Mouse (Mus musculus): Measurements from ENCODE around the gene Kat2b. TPM values are rescaled to one million over a fixed set of nuclear protein-coding genes. Genes with fewer than 3 reads are reported as not detected.

The Kat2b gene
- total and polyA plus RNA-seq, 2 experiments from 2014 or later = 12.1 to 65.1 TPM

DNA sequence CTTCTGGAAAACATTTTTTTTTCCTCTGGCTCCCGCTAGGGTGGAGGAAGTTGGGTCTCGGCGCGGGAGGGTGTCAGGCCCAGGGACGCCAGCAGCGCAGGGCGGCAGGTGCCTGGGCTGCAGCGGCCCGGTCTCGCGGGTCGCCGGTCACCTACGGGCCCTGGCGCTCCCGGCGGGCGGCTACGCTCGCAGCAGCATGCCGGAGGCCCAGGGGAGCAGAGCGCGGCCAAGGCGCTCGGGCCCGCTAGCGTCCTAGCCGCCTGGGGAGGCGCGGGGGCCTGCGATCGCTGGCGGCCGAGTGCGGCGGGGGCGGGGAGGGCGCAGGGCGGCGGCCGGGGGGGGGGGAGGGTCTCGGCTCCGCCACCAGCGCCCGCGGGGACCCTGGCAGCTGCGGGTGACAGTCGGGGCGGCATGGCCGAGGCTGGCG, 271 bp downstream of the Kat2b start:
- peak; percentile 85 for DNase-seq (ENCODE audit: low spot score)
- no peak for TF ChIP-seq EP300 (IDR thresholded peaks at IDR 0.05; ENCODE audit: low read depth)
- peak; percentile 18; the same call in 1 of the 2 replicates for TF ChIP-seq CTCF (IDR thresholded peaks at IDR 0.05; ENCODE audit: low read depth)
- H3K4me1 ChIP-seq (ENCODE audit: control insufficient read depth, insufficient read depth) = peaks cover 24% of the 10 kb centered on the region
- no peaks in the 10 kb centered on the region for H3K9me3 ChIP-seq (replicated peaks; ENCODE audit: control insufficient read depth, low read length)
- ATAC-seq (ENCODE audit: insufficient read depth, low read depth) = peak; percentile 66
- no peaks in the 10 kb centered on the region for H3K36me3 ChIP-seq (replicated peaks; ENCODE audit: control insufficient read depth, insufficient read depth, low read length)
- H3K4me2 ChIP-seq (ENCODE audit: low read depth, low read length) = peak overlapping the region; percentile 74
- under 1% methylated on average over 33 of the region's 51 CpGs for WGBS
- peak overlapping the region; percentile 85 for H3K4me3 ChIP-seq (ENCODE audit: low read depth, low read length)
- H3K27me3 ChIP-seq (ENCODE audit: control insufficient read depth, insufficient read depth, low read length) = no peaks in the 10 kb centered on the region
- peak overlapping the region; percentile 98 for H3K27ac ChIP-seq (ENCODE audit: low read depth)
- H3K9ac ChIP-seq (replicated peaks; ENCODE audit: low read depth, low read length) = peak overlapping the region; percentile 95

DNA sequence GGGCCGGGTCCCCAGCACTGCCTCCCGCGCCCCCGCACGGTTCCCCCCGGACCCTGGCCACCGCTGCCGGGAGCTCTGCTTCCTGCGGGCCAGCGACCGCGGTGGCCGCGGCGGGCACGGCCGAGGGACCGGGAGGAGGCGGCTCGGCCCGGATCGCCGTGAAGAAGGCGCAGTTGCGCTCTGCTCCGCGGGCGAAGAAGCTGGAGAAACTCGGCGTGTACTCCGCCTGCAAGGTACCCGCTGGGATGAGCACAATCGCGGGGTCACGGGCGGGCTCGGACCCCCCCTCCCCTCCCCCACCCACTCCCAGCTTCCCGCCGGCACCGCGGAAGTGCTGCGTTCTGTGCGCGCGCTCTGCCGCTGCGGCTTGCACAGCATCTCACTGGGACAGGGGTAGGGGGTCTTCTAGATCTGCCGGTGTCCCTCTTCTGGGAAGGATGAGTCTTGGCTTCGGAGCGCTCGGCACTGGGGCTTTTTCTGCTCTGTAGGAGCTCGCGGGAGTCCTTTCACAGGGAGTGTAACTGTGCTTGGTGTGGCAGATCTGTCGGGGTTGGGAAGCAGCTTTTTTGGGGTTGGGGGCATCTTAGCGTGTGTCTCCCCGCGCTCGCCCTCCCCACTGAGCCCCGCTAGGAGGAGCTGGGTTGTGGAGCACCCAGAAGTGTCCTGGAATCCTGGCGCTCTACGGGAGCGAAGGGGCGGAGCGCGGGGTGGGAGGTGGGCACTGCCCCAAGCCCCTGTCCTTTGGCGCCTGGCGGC, 863 bp downstream of the Kat2b start:
- peak; percentile 44 for ATAC-seq (ENCODE audit: insufficient read depth, low read depth)
- WGBS = under 1% methylated on average over 62 of the region's 67 CpGs
- TF ChIP-seq CTCF (IDR thresholded peaks at IDR 0.05; ENCODE audit: low read depth) = peak; percentile 21
- no peak for TF ChIP-seq EP300 (IDR thresholded peaks at IDR 0.05; ENCODE audit: low read depth)
- H3K9me3 ChIP-seq (replicated peaks; ENCODE audit: control insufficient read depth, low read length) = no peaks in the 10 kb centered on the region
- peak overlapping the region; percentile 74 for H3K4me2 ChIP-seq (ENCODE audit: low read depth, low read length)
- H3K4me1 ChIP-seq (ENCODE audit: control insufficient read depth, insufficient read depth) = peaks cover 25% of the 10 kb centered on the region
- no peaks in the 10 kb centered on the region for H3K36me3 ChIP-seq (replicated peaks; ENCODE audit: control insufficient read depth, insufficient read depth, low read length)
- no peak for DNase-seq (ENCODE audit: low spot score)
- peak overlapping the region; percentile 85 for H3K4me3 ChIP-seq (ENCODE audit: low read depth, low read length)
- H3K9ac ChIP-seq (replicated peaks; ENCODE audit: low read depth, low read length) = peak overlapping the region; percentile 95
- no peaks in the 10 kb centered on the region for H3K27me3 ChIP-seq (ENCODE audit: control insufficient read depth, insufficient read depth, low read length)
- H3K27ac ChIP-seq (ENCODE audit: low read depth) = peak overlapping the region; percentile 98

GRCm38 (mm10) chr17:53568118-53568517, 1.5 kb downstream of the Kat2b start:
- Histone ChIP-seq H3K9ac (replicated peaks; ENCODE audit: low read depth, low read length) (peak overlapping the region; percentile 95), H3K4me1 (ENCODE audit: control insufficient read depth, insufficient read depth) (peaks cover 31% of the 10 kb centered on the region), H3K4me2 (ENCODE audit: low read depth, low read length) (peak overlapping the region; percentile 74), H3K36me3 (replicated peaks; ENCODE audit: control insufficient read depth, insufficient read depth, low read length) (no peaks in the 10 kb centered on the region), H3K9me3 (replicated peaks; ENCODE audit: control insufficient read depth, low read length) (no peaks in the 10 kb centered on the region), H3K4me3 (ENCODE audit: low read depth, low read length) (peak overlapping the region; percentile 85), H3K27me3 (ENCODE audit: control insufficient read depth, insufficient read depth, low read length) (no peaks in the 10 kb centered on the region), H3K27ac (ENCODE audit: low read depth) (peak overlapping the region; percentile 98)
- DNase-seq (ENCODE audit: low spot score) (peak; percentile 91), ATAC-seq (ENCODE audit: insufficient read depth, low read depth) (peak; percentile 82)
- TF ChIP-seq EP300 (IDR thresholded peaks at IDR 0.05; ENCODE audit: low read depth) = no peak
- TF ChIP-seq CTCF (IDR thresholded peaks at IDR 0.05; ENCODE audit: low read depth) = no peak
- WGBS = under 1% methylated on average over 15 of the region's 15 CpGs

DNA sequence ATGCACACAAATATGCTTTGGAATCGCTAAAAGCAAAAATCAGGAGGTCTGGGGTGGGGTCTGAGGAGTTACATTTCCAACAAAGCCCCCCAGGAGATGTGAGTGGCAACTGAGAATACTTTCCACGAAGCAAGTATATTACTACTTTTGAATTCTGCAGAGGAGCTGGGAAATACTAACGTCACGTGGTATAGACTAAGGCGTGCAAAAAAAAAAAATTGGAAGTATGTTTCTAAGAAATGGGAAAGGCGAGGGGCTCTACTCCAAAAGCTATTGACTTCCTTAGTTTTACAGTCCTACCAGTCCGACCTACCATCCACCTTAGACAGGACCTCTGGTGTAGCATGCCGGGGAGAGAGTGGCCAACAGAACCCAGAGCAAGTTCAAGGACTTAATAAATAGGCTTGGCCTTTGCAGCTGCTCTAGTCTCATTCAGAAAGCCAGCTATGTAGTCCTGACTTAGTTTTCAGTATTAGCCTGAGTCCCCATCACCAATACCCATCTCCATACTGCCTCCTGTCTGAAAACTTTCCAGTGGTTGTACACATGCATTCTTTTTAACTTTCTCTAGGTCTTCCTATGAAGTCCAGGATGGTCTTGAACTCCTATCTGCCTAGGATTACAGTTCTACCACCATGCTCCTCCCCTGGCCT, 2.2 kb downstream of the Kat2b start:
- Histone ChIP-seq H3K36me3 (replicated peaks; ENCODE audit: control insufficient read depth, insufficient read depth, low read length) (no peaks in the 10 kb centered on the region), H3K4me3 (ENCODE audit: low read depth, low read length) (peak overlapping the region; percentile 85), H3K4me1 (ENCODE audit: control insufficient read depth, insufficient read depth) (peaks cover 36% of the 10 kb centered on the region), H3K27ac (ENCODE audit: low read depth) (peak overlapping the region; percentile 98), H3K9ac (replicated peaks; ENCODE audit: low read depth, low read length) (peak overlapping the region; percentile 95; the same call in 1 of the 2 replicates), H3K9me3 (replicated peaks; ENCODE audit: control insufficient read depth, low read length) (no peaks in the 10 kb centered on the region), H3K4me2 (ENCODE audit: low read depth, low read length) (peak overlapping the region; percentile 74), H3K27me3 (ENCODE audit: control insufficient read depth, insufficient read depth, low read length) (no peaks in the 10 kb centered on the region)
- DNase-seq (ENCODE audit: low spot score) = no peak
- WGBS = 31% methylated on average over 8 of the region's 8 CpGs
- TF ChIP-seq EP300 (IDR thresholded peaks at IDR 0.05; ENCODE audit: low read depth) (no peak), CTCF (IDR thresholded peaks at IDR 0.05; ENCODE audit: low read depth) (no peak)
- ATAC-seq (ENCODE audit: insufficient read depth, low read depth) = no peak

- Histone ChIP-seq H3K9me3 (replicated peaks; ENCODE audit: control insufficient read depth, low read length) (no peaks in the 10 kb centered on the region), H3K27ac (ENCODE audit: low read depth) (peak overlapping the region; percentile 82), H3K36me3 (replicated peaks; ENCODE audit: control insufficient read depth, insufficient read depth, low read length) (no peaks in the 10 kb centered on the region), H3K4me2 (ENCODE audit: low read depth, low read length) (peak overlapping the region; percentile 58), H3K9ac (replicated peaks; ENCODE audit: low read depth, low read length) (peak overlapping the region; percentile 34), H3K4me1 (ENCODE audit: control insufficient read depth, insufficient read depth) (peaks cover 36% of the 10 kb centered on the region), H3K4me3 (ENCODE audit: low read depth, low read length) (peak overlapping the region; percentile 37), H3K27me3 (ENCODE audit: control insufficient read depth, insufficient read depth, low read length) (no peaks in the 10 kb centered on the region)
- DNase-seq (ENCODE audit: low spot score) = peak; percentile 74
- WGBS = 14% methylated on average over 6 of the region's 6 CpGs
- ATAC-seq (ENCODE audit: insufficient read depth, low read depth) = 0 out of 2 replicates have a peak, but pooled peaks have one; percentile 2
- TF ChIP-seq EP300 (IDR thresholded peaks at IDR 0.05; ENCODE audit: low read depth) (no peak), CTCF (IDR thresholded peaks at IDR 0.05; ENCODE audit: low read depth) (no peak)
Measured at GRCm38 (mm10) chr17:53569829-53570228, 3.2 kb downstream of the Kat2b start.
